ENCODE assay signal across 23 mouse cellular contexts in the genomic region with DNA sequence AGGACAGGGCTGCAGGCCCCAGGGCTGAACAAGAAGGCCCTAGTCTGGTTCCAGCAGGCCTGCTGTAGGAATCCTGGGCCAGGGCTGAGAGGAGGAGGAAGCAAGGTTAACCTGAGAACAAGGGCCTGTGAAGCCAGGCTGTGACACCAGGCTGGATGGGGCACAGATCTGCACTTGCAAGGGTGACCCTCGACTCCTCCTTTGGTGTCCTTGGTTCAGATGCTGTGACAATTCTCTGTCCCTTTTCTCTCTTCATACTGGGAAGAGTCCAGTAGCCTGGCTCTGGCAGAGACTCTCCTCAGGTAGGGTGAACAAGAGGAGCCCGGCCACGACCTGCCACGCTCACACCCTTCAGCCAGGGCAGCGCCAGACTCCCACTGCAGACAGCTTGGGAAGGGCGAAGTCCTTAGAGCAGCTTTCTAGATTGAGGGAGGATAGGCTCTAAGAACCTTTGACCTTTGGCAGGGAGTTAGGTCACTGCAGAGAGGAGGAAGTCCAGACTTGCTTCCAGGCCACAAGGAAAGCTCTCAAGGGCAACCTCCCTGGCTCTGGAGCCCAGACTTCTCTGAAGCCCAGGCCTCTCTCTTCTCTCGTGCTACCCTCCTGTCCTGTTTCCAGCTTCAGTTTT.
DNase-seq lines count a peak whose midpoint lies in the region; ATAC-seq and TF ChIP-seq lines count a peak whose summit lies in the region.
"Had no signal": no experiment of that assay in that cellular context is flagged by ENCODE, and none has a peak within 500 bp of the region (broad histone marks: within the 10 kb centered on the region; RNA-seq: fewer than 3 reads in every experiment).

No protein-coding gene starts in this region.

- DNase-seq in heart, postnatal 0 days (ENCODE audit: low spot score): no peak
- DNase-seq in heart, adult 2 months: no peak
- DNase-seq in lung, postnatal 36 days: peak; percentile 20
- DNase-seq in lung, postnatal 4 days: no peak
- peak; percentile 87 for DNase-seq in kidney, adult 9 months
- peak; percentile 75 for DNase-seq in yolk sac, embryonic 10.5 days (ENCODE audit: low spot score)
- no peak for DNase-seq in limb, embryonic 10.5 days (ENCODE audit: low spot score)
- DNase-seq: adrenal gland, postnatal 25 days; cerebellum, adult 9-10 months; gastrocnemius, postnatal 10 days; layer of hippocampus, adult 9-11 months; liver, postnatal 0 days; spleen, adult 18-20 months; thymus, postnatal 14 days had no signal

- no peak overlapping the region for H3K4me2 ChIP-seq in heart, postnatal 0 days (ENCODE audit: low read depth, low read length)
- H3K4me2 ChIP-seq: embryonic facial prominence, embryonic 15.5 days; heart, embryonic 15.5 days; liver, embryonic 11.5 days; midbrain, embryonic 12.5 days had no signal

- H3K27ac ChIP-seq in heart, postnatal 0 days (ENCODE audit: low read depth): no peak overlapping the region
- H3K27ac ChIP-seq in heart, adult 2 months: no peak overlapping the region
- no peak overlapping the region for H3K27ac ChIP-seq in limb, embryonic 10.5 days
- H3K27ac ChIP-seq: embryonic facial prominence, embryonic 15.5 days; heart, embryonic 15.5 days; hindbrain, embryonic 10.5 days; kidney, postnatal 0 days; midbrain, embryonic 12.5 days had no signal

- 89% methylated on average over 7 of the region's 7 CpGs for WGBS in heart, postnatal 0 days
- WGBS in heart, adult 2 months: 85% methylated on average over 7 of the region's 7 CpGs
- 84% methylated on average over 7 of the region's 7 CpGs for WGBS in limb, embryonic 10.5 days

- TF ChIP-seq EP300 in heart, postnatal 0 days (IDR thresholded peaks at IDR 0.05; ENCODE audit: low read depth): no peak
- TF ChIP-seq EP300 in heart, adult 2 months (IDR thresholded peaks at IDR 0.05; ENCODE audit: insufficient read depth, low read depth, low read length): no peak

- TF ChIP-seq CTCF in heart, postnatal 0 days (IDR thresholded peaks at IDR 0.05; ENCODE audit: low read depth): no peak
- TF ChIP-seq CTCF in heart, adult 2 months (IDR thresholded peaks at IDR 0.05): no peak

- H3K9me3 ChIP-seq in heart, postnatal 0 days (replicated peaks; ENCODE audit: control insufficient read depth, low read length): no peaks in the 10 kb centered on the region
- no peaks in the 10 kb centered on the region for H3K9me3 ChIP-seq in limb, embryonic 10.5 days (replicated peaks)
- H3K9me3 ChIP-seq: embryonic facial prominence, embryonic 15.5 days; heart, embryonic 15.5 days; hindbrain, embryonic 10.5 days; midbrain, embryonic 12.5 days had no signal

- H3K9ac ChIP-seq in heart, postnatal 0 days (replicated peaks; ENCODE audit: low read depth, low read length): no peak overlapping the region
- H3K9ac ChIP-seq in heart, adult 2 months (ENCODE audit: low read depth, low read length): no peak overlapping the region
- H3K9ac ChIP-seq: embryonic facial prominence, embryonic 15.5 days; heart, embryonic 15.5 days; liver, postnatal 0 days; midbrain, embryonic 12.5 days had no signal

- no peak overlapping the region for H3K4me3 ChIP-seq in heart, postnatal 0 days (ENCODE audit: low read depth, low read length)
- H3K4me3 ChIP-seq in heart, adult 2 months: no peak overlapping the region
- no peak overlapping the region for H3K4me3 ChIP-seq in limb, embryonic 10.5 days
- H3K4me3 ChIP-seq: embryonic facial prominence, embryonic 15.5 days; heart, embryonic 15.5 days; hindbrain, embryonic 10.5 days; midbrain, embryonic 12.5 days had no signal

- H3K79me2 ChIP-seq in heart, adult 2 months (replicated peaks; ENCODE audit: control insufficient read depth, insufficient read depth, low read length): no peaks in the 10 kb centered on the region

- H3K36me3 ChIP-seq in heart, postnatal 0 days (replicated peaks; ENCODE audit: control insufficient read depth, insufficient read depth, low read length): no peaks in the 10 kb centered on the region
- no peaks in the 10 kb centered on the region for H3K36me3 ChIP-seq in heart, adult 2 months (ENCODE audit: control insufficient read depth, insufficient read depth, low read length)
- no peaks in the 10 kb centered on the region for H3K36me3 ChIP-seq in limb, embryonic 10.5 days
- H3K36me3 ChIP-seq: embryonic facial prominence, embryonic 15.5 days; heart, embryonic 15.5 days; hindbrain, embryonic 10.5 days; midbrain, embryonic 12.5 days had no signal

- intact Hi-C loops in heart, adult 2 months (cut with DNase I): no loop called here

- no peaks in the 10 kb centered on the region for H3K27me3 ChIP-seq in heart, postnatal 0 days (ENCODE audit: control insufficient read depth, insufficient read depth, low read length)
- H3K27me3 ChIP-seq in heart, adult 2 months (ENCODE audit: control insufficient read depth, insufficient read depth, low read length): no peaks in the 10 kb centered on the region
- H3K27me3 ChIP-seq in limb, embryonic 10.5 days (ENCODE audit: low read depth, poor library complexity, severe bottlenecking): no peaks in the 10 kb centered on the region
- H3K27me3 ChIP-seq: embryonic facial prominence, embryonic 15.5 days; heart, embryonic 15.5 days; midbrain, embryonic 12.5 days had no signal

- peaks cover 26% of the 10 kb centered on the region for H3K4me1 ChIP-seq in heart, postnatal 0 days (ENCODE audit: control insufficient read depth, insufficient read depth)
- no peaks in the 10 kb centered on the region for H3K4me1 ChIP-seq in heart, adult 2 months (ENCODE audit: control insufficient read depth, insufficient read depth, low read length)
- no peaks in the 10 kb centered on the region for H3K4me1 ChIP-seq in limb, embryonic 10.5 days
- H3K4me1 ChIP-seq: embryonic facial prominence, embryonic 15.5 days; midbrain, embryonic 12.5 days had no signal

- TF ChIP-seq POLR2A in heart, adult 2 months (IDR thresholded peaks at IDR 0.05; ENCODE audit: insufficient read depth, low read depth, low read length): no peak

- ATAC-seq in heart, postnatal 0 days (ENCODE audit: insufficient read depth, low read depth): 0 out of 2 replicates have a peak, but pooled peaks have one; percentile 20
- ATAC-seq: forebrain, embryonic 16.5 days; hindbrain, embryonic 16.5 days; liver, postnatal 0 days; lung, postnatal 0 days had no signal

Comparison
In these comparisons a context has a peak if more than half of its experiments do, and no peak if none do; other contexts are left out.
1. DNase-seq: peak in lung, postnatal 36 days (single experiment), kidney, adult 9 months (single experiment) and yolk sac, embryonic 10.5 days (single experiment); none in heart, postnatal 0 days (single experiment), heart, adult 2 months (0 of 2), lung, postnatal 4 days (0 of 2) and limb, embryonic 10.5 days (single experiment).